Mouse (Mus musculus): ENCODE measurements around the gene Slc25a40.

The Slc25a40 gene

GRCm38 (mm10) chr5:8422157-8422931, at the start of gene Slc25a40, which contains the start of gene Dbf4:
Gene Slc25a40 (plus strand): TSS chr5:8422850.
Gene Dbf4 (minus strand): TSS chr5:8422716.
- peak; percentile 94 for DNase-seq

GRCm38 (mm10) chr5:8373415-8373814, 49.2 kb upstream of the Slc25a40 start:
- DNase-seq, result no peak

GRCm38 (mm10) chr5:8374297-8374906, 48.2 kb upstream of the Slc25a40 start:
- DNase-seq, result no peak

DNA sequence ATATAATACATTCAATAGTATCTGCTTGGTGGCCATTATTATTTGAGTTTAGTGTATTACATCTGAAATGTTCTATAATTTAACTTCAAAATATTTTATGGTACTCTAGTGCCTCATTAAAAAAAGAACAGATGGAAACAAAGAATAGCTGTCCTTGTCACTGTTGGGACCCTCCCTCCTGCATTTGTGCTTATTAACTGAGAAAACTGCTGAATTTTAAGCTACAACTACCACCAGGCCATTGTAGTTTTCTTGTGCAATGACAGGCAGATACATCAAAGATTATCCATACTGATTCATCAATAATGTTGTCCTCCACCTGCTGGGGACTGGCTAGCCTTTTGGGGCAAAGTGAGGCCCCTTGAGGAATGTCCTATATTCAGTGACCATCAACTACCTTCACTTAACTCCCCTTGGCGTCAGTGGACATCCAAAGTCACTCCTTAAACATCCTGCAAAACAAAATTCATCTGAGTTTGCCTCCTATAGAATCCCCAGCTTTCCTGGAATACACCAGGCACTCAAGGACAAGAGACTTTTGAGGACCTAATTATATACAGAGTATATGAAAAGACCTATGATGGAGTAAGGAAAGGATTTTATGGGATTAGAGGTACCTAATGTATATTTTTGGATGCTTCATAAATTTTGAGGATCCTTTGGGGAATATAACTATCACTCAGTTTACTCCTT, 28.6 kb upstream of the Slc25a40 start:
- DNase-seq, result no peak

- no peak for DNase-seq
Observed at GRCm38 (mm10) chr5:8397587-8398249, 24.9 kb upstream of the Slc25a40 start.

DNA sequence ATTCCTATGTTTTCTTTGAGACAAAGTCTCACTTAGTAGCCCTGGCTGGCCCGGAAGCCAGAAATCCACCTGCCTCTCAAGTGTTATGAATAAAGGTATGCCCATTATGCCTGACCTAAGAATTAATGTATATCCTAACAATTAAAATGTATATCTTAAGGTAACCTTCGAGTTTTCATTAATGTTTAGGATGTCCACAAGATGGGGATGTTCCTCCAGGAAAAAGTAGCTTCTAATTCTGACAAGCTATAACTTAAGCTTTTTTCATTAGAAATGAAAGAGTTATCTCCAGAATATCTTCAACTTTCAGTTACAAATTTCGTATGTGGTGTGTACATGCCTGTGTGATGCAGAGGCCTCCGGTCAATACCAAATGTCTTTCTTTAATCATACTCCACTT, 13.9 kb upstream of the Slc25a40 start:
- DNase-seq, result no peak

DNA sequence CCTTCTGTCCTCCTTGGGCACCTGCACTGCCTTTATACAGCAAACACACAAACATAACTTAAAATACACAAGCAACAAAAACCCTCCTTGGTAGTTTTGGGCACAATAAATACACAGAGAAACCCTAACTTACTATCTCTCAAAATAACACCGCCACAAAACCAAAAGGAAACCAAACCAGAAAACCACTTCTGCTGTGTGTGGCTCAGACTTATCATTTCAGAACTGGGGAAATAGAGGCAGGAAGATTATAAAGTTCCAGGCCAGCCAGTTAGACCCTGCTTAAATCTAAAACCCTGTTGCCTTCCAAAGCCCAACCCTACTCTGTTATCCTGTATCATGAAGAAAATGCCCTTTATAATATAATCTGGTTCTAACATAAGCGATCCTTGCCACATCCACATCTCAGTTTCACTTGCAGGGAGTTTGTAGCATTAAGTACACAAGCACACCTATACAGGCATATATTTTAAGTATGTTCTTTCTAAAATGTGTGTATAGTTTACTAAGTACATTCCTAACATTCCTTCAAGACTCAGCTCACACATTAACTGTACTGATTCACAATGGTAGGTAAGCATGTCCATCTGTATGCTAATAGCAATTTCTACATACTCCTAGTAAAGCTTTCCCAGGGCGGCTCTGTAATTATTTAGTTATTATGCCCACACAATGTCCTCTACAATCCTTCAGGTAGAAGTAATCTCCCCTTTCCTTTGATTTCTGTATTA, 5.8 kb upstream of the Slc25a40 start:
- no peak for DNase-seq

DNA sequence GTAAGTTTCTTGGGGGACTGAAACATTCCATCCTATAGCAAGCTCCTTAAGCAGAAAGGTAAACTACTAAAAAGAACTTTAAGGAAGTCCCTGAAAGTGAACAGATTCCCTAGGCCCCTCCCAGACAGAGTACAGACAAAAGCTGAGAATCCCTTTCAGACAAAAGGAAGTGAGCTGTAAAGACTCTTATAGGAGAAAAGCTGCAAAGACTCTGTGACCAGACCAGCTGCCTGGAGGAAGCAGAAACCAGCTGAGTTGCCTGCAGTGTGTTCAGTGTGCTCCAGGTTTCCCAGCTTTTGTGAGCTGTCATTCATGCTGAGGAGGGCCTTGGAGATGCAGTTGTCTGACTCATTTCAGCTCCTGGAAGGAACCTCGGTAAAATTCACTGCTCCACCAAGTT, 5.2 kb upstream of the Slc25a40 start:
- no peak for DNase-seq

DNA sequence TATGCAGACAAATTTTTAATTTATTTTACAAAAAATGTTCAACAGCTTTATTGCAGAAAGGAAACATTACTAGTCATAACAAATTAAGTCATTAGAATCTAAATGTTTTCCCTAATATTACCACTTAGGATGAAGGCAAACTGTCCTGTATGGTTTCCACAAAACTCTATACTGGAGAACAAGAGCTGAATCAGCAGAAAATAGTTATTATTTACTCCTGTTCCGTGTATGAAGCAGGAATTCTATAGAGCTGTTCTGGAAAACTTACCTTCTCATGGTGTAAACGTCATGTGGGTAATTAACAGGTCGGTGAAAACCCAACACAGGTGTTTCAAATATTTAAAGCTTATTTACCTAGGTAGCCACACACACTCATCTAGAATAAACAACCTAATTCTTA, 1.2 kb upstream of the Slc25a40 start:
- no peak for DNase-seq

- DNase-seq, result no peak
Observed at GRCm38 (mm10) chr5:8422932-8423928, 580 bp downstream of the Slc25a40 start.

DNA sequence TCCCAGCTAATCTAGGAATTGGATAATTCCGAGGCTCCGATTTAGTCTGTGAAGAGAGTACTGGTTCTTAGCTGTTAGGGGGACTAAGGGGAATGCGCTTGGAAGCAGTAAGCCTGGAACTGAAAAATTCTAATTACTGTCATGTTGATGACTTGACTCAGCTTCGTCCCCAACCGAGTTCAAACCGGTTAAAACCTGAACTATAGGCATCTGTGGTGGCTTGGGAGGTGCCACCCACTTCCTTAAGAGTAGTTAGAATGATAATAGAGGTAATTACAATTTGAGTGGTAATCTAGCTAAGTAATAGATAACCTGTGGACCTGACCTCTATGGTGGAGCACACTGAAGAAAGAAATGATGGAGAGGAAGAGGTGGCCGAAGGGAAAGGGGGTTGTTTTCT, 1.5 kb downstream of the Slc25a40 start:
- no peak for DNase-seq

DNA sequence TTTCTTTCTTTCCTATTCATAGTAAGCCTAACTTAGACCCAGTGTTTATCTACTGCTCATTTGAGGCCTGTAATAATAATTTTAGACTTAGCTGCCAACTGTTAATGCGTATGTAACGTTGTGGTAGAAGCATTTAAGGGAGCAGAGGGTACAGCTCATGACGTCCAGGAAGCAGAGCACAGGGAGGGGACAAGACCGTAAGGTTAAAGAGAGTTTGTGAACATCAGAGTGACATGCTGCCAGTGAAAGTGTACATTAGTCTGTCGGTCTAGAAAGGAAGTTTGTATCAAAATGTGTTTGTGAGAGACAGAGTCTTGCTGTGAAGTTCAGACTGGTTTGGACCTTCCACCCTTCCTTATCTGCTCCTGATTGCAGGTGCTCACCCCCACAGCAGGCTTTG, 3.2 kb downstream of the Slc25a40 start:
- DNase-seq, result no peak

DNA sequence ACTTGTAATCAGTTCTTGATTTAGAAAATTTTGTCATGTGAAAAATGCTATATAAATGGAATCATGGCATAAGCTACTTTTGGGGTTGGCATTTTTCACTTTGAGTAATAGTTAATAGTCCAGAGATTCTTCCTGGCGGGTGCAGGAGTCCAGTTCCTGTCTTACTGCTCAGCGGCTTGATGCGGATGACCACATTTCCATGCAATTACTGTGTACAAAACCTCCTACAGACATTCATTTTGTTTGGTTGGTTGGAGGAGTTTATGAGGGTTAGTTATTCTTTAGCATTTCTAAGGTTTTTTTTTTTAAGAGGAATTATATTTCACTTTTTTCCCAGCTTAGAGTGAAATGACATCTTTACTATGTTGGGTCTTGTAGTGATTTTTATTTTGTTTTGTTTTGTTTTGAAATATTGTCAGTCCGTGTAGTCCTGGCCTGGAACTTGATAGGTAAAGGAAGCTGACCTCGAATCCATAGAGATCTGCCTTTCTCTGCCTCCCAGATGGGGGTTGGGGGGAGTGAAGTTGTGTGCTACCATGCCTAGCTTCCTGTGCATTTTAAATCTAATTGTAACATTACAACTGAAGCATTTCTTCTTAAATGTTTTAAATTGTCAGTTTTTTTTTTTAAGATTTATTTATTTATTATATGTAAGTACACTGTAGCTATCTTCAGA, 15.0 kb downstream of the Slc25a40 start:
- no peak for DNase-seq

- no peak for DNase-seq
Observed at GRCm38 (mm10) chr5:8439095-8439494, 16.4 kb downstream of the Slc25a40 start.

- DNase-seq, result no peak
Observed at GRCm38 (mm10) chr5:8455565-8455964, 32.9 kb downstream of the Slc25a40 start.

GRCm38 (mm10) chr5:8456561-8456960, 33.9 kb downstream of the Slc25a40 start:
- DNase-seq, result no peak

DNA sequence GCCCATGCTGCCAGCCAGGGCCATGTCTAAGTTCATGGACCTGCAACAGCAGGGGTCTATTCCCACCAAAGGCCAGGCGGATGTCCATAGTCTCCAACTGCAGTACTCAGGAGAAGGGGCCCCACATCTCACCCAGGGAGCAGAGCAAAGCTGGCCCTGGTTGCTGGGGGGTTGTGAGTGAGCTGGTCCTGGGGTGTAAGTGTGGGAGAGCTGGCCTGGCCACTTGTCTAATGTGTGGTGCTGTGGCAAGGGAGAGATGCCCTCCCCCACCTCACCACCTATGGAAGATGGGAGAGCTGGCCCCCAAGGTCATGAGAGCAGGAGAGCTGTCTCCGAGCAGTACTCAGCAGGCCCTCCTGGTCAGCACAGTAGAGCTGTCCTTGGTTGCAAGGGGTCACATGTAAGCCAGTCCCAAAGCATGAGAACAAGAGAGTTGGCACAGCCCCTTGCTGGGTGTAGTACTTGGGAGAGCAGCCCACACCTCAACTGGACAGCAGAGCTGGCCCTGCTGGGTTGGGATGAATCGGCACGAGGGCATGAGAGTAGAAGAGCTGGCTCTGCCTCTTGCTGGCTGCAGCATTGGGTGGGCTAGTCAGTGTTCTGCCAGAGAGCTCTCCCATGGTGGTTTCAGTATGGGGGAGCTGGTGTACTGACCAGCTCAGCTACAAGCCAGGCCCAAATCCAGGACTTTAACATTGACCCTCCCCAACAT, 65.5 kb downstream of the Slc25a40 start:
- DNase-seq, result no peak

DNA sequence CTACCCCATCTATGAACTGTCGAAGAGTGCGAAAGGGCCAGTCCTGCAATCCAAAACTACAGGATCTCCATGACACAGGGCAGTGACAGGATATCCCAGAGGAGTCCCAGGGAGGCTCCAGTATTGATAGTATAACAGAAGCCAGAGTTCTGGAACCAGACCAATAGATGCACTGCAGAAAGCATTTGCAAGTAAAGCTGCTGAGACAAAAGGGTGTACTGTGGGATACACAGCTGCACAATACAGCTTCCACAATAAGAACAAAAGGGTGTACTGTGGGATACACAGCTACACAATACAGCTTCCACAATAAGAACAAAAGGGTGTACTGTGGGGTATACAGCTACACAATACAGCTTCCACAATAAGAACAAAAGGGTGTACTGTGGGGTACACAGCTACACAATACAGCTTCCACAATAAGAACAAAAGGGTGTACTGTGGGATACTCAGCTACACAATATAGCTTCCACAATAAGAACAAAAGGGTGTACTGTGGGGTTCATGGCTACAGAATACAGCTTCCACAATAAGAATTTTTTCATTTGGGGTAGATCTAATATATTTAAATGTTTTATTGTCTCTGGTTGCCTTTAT, 66.1 kb downstream of the Slc25a40 start:
- no peak for DNase-seq

GRCm38 (mm10) chr5:8489471-8490110, 66.9 kb downstream of the Slc25a40 start:
- DNase-seq, result no peak

All from kidney, adult 18-20 months (tissue).